12 mouse cellular contexts compared by ENCODE assay signal in the genomic region with DNA sequence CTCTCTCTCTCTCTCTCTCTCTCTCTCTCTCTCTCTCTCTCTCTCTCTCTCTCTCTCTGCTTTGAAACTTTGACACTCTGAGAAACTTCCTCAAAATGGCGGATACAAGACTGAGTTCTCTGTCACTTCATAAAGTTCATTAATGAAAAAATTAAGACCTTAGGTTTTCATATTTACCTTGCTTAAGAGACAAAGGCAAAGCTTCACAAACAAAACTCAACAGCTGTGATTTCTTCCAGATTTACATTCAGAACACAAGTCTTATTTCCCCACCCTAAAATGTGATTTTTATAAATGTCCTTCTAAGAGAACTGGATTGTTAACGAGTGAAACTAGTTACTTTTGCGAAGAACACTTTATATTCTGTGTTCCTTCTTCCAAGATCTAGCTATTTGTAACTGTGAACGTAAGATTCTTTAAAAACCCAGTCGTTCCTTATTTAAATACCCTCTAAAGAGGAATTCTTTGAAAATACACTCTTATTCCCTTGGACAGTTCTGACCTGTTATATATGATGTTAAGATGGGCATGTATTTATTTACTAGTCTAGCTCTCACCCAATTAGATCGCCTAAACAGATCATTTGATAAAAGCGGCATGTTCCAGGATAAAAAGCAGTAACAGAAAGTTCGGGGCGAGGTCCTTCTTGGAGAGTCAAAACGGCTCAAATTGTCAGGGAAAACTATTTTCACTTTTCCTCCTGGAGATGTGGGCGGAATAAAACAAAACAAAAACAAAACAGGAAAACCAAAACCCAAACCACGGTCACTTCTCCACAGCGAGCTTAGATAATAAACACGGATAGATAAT. TPM values are rescaled to one million over a fixed set of nuclear protein-coding genes. Genes with fewer than 3 reads are reported as not detected.
DNase-seq lines count a peak whose midpoint lies in the region; ATAC-seq and TF ChIP-seq lines count a peak whose summit lies in the region.
"Had no signal": no experiment of that assay in that cellular context is flagged by ENCODE, and none has a peak within 500 bp of the region (broad histone marks: within the 10 kb centered on the region; RNA-seq: fewer than 3 reads in every experiment).

No protein-coding gene starts in this region.

- H3K36me3 ChIP-seq in hindbrain, embryonic 13.5 days = no peaks in the 10 kb centered on the region

- TF ChIP-seq CTCF in gastrocnemius, adult 2 months (IDR thresholded peaks at IDR 0.05) = no peak

- 3% methylated on average over 14 of the region's 14 CpGs for WGBS in hindbrain, embryonic 13.5 days

- H3K9me3 ChIP-seq in hindbrain, embryonic 13.5 days = no peaks in the 10 kb centered on the region

- no peak for ATAC-seq in hindbrain, embryonic 13.5 days (ENCODE audit: low FRiP score)
- no peak for ATAC-seq in megakaryocyte-erythroid progenitor cell, adult 5-6 weeks (replicated peaks; ENCODE audit: low FRiP score, low TSS enrichment, poor library complexity, severe bottlenecking)

- peaks cover 95% of the 10 kb centered on the region for H3K27me3 ChIP-seq in hindbrain, embryonic 13.5 days

- intact Hi-C loops in gastrocnemius, adult 2 months (cut with DNase I) = no loop called here

- no peak for DNase-seq in gastrocnemius, adult 2 months
- DNase-seq in gastrocnemius, postnatal 25 days = no peak
- peak; percentile 30 for DNase-seq in retina, embryonic 14.5 days (ENCODE audit: low spot score)
- DNase-seq in retina, postnatal 1 day = no peak
- no peak for DNase-seq in frontal cortex, postnatal 36 days (ENCODE audit: low spot score in 2 of 2)
- DNase-seq in left cerebral cortex, adult 18-20 months (ENCODE audit: low spot score in 2 of 2) = no peak
- DNase-seq: layer of hippocampus, adult 9-11 months had no signal

- H3K27ac ChIP-seq in gastrocnemius, adult 2 months = no peak overlapping the region
- H3K27ac ChIP-seq in hindbrain, embryonic 13.5 days = no peak overlapping the region
- H3K27ac ChIP-seq: liver, embryonic 14.5 days had no signal

- H3K4me2 ChIP-seq in hindbrain, embryonic 13.5 days = no peak overlapping the region

- peaks cover 22% of the 10 kb centered on the region; the same call in 1 of the 2 replicates for H3K4me1 ChIP-seq in hindbrain, embryonic 13.5 days (replicated peaks)

- peak overlapping the region; percentile 53 for H3K4me3 ChIP-seq in gastrocnemius, adult 2 months
- peak overlapping the region; percentile 29 for H3K4me3 ChIP-seq in hindbrain, embryonic 13.5 days

- no peak overlapping the region for H3K9ac ChIP-seq in hindbrain, embryonic 13.5 days
- H3K9ac ChIP-seq: liver, embryonic 14.5 days had no signal

RNA-seq across cellular contexts. Expression of gene Otx2, which starts 9.4 kb away (rescaled TPM):
- not detected for total RNA-seq in gastrocnemius, adult 2 months (2021)
- not detected for total RNA-seq in gastrocnemius, postnatal 25 days (2021)
- 22.8 and 24.1 TPM in 2 replicates for polyA plus RNA-seq in hindbrain, embryonic 13.5 days (2015; fragmentation: Nextera tagmentation; extraction: Ambion mirVana)
- total RNA-seq in megakaryocyte-erythroid progenitor cell, adult 5-6 weeks (2014; fragmentation: Nextera tagmentation) = not detected in 2 replicates
- total RNA-seq in megakaryocyte-erythroid progenitor cell, adult 5-6 weeks (2017) = not detected in 2 replicates
- under 1 TPM in 1 of 2 experiments, not detected in 1; 0.35 TPM for total RNA-seq in left cerebral cortex, adult 18-20 months (2021)
- polyA plus RNA-seq: gonadal fat pad, adult 2 months; stomach, embryonic 14.5 days had no signal
